Mouse (Mus musculus) 416B (cell line): Measurements from ENCODE around the gene Crim1.

ENCODE experiments used
- DNase-seq: peaks from one replicate; pipeline ENCODE4 v3.0.0; 2011; ENCODE audit warnings: low read depth

Crim1 gene

GRCm38 (mm10) chr17:78374756-78375155, 174.7 kb downstream of the Crim1 start:
- no peak for DNase-seq

- no peak for DNase-seq
Measured at GRCm38 (mm10) chr17:78376587-78376986, 176.5 kb downstream of the Crim1 start.

- DNase-seq: no peak
Measured at GRCm38 (mm10) chr17:78379079-78379729, 179.2 kb downstream of the Crim1 start.

GRCm38 (mm10) chr17:78379730-78380245, 179.7 kb downstream of the Crim1 start:
- no peak for DNase-seq

GRCm38 (mm10) chr17:78382321-78382720, 182.3 kb downstream of the Crim1 start:
- DNase-seq: no peak

GRCm38 (mm10) chr17:78387665-78388064, 187.6 kb downstream of the Crim1 start:
- DNase-seq: no peak

GRCm38 (mm10) chr17:78388101-78388847, 188.2 kb downstream of the Crim1 start:
- no peak for DNase-seq

GRCm38 (mm10) chr17:78389573-78389972, 189.5 kb downstream of the Crim1 start:
- DNase-seq: no peak

- DNase-seq: no peak
Measured at GRCm38 (mm10) chr17:78392401-78393087, 192.5 kb downstream of the Crim1 start.

GRCm38 (mm10) chr17:78400130-78400840, 200.2 kb downstream of the Crim1 start:
- DNase-seq: no peak

- DNase-seq: no peak
Measured at GRCm38 (mm10) chr17:78401311-78401710, 201.3 kb downstream of the Crim1 start.

- DNase-seq: no peak
Measured at GRCm38 (mm10) chr17:78401713-78402112, 201.7 kb downstream of the Crim1 start.

GRCm38 (mm10) chr17:78402174-78402573, 202.1 kb downstream of the Crim1 start:
- DNase-seq: no peak

- DNase-seq: peak; percentile 4
Measured at GRCm38 (mm10) chr17:78403229-78403628, 203.2 kb downstream of the Crim1 start.

- DNase-seq: no peak
Measured at GRCm38 (mm10) chr17:78403804-78404203, 203.8 kb downstream of the Crim1 start.

GRCm38 (mm10) chr17:78405336-78405735, 205.3 kb downstream of the Crim1 start:
- DNase-seq: no peak

- no peak for DNase-seq
Measured at GRCm38 (mm10) chr17:78406854-78407253, 206.8 kb downstream of the Crim1 start.

GRCm38 (mm10) chr17:78407581-78407980, 207.5 kb downstream of the Crim1 start:
- DNase-seq: no peak

- no peak for DNase-seq
Measured at GRCm38 (mm10) chr17:78408386-78408785, 208.3 kb downstream of the Crim1 start.

- no peak for DNase-seq
Measured at GRCm38 (mm10) chr17:78409900-78410299, 209.9 kb downstream of the Crim1 start.

GRCm38 (mm10) chr17:78415255-78415654, 215.2 kb downstream of the Crim1 start:
- DNase-seq: no peak
